Mouse (Mus musculus) lung, embryonic 14.5 days (tissue): Measurements from ENCODE around the gene Olfr104-ps. TPM values are rescaled to one million over a fixed set of nuclear protein-coding genes. Genes with fewer than 3 reads are reported as not detected.

Experiments
- ATAC-seq: fragments of 200-750 bp; cut with Nextera tagmentation; 2 replicates; pipeline ENCODE4 v1.8.0; 2017; ENCODE audit warnings: mild to moderate bottlenecking, moderate TSS enrichment, moderate library complexity; ENCODE audit not compliant: insufficient read depth
- DNase-seq: peaks from one replicate; pipeline ENCODE4 v3.0.0-alpha.2; 2015
- H3K27ac ChIP-seq: fragments of 300-500 bp; sonication (generic); 2 replicates; pipeline ENCODE4 v1.5.1; 2014; ENCODE audit warnings: low read depth, mild to moderate bottlenecking, moderate library complexity
- H3K27me3 ChIP-seq: fragments of 300-500 bp; sonication (generic); 2 replicates; pipeline ENCODE4 v1.6.1; 2014; ENCODE audit warnings: low read length, control low read depth; ENCODE audit not compliant: insufficient read depth
- H3K36me3 ChIP-seq: fragments of 300-500 bp; sonication (generic); 2 replicates; pipeline ENCODE4 v1.6.1; 2014; ENCODE audit warnings: control low read depth; ENCODE audit not compliant: insufficient read depth
- H3K4me1 ChIP-seq: fragments of 300-500 bp; sonication (generic); 2 replicates; pipeline ENCODE4 v1.6.1; 2014; ENCODE audit warnings: antibody characterized with exemption, control low read depth; ENCODE audit not compliant: insufficient read depth
- H3K4me2 ChIP-seq: fragments of 300-500 bp; sonication (generic); 2 replicates; pipeline ENCODE4 v1.6.1; 2014; ENCODE audit warnings: mild to moderate bottlenecking
- H3K4me3 ChIP-seq: fragments of 300-500 bp; sonication (generic); 2 replicates; pipeline ENCODE4 v1.5.1; 2014; ENCODE audit warnings: low read depth, low read length
- H3K9ac ChIP-seq: fragments of 300-500 bp; sonication (generic); 2 replicates; pipeline ENCODE4 v1.6.1; 2014
- H3K9me3 ChIP-seq: fragments of 300-500 bp; sonication (generic); 2 replicates; pipeline ENCODE4 v1.6.1; 2016; ENCODE audit warnings: low read depth, low read length, control low read depth
- CTCF ChIP-seq: IDR thresholded peaks from 2 replicates; pipeline ENCODE4 v1.5.1; 2016; ENCODE audit warnings: antibody characterized with exemption, low read depth
- WGBS: fragments of 180-500 bp; shearing (Covaris S2); extraction: QIAGEN DNeasy Blood & Tissue Kit; methylation state at CpG from one replicate; pipeline ENCODE4 v1.1.7; 2014; 5-methylcytosine and 5-hydroxymethylcytosine counted together
- polyA plus RNA-seq: library from polyadenylated mRNA; unstranded; fragments of >200 nt; fragmentation: Nextera tagmentation; extraction: Ambion mirVana; gene quantifications from 2 replicates; pipeline ENCODE4 v1.2.1, GENCODE M21; 2014

Olfr104-ps gene
- polyA plus RNA-seq = not detected in 2 replicates

- Histone ChIP-seq H3K36me3 (no peaks in the 10 kb centered on the region), H3K4me2 (no peak within 1 kb of the TSS), H3K27ac (no peak within 1 kb of the TSS), H3K4me1 (no peaks in the 10 kb centered on the region), H3K9me3 (no peaks in the 10 kb centered on the region), H3K27me3 (no peaks in the 10 kb centered on the region), H3K4me3 (no peak within 1 kb of the TSS), H3K9ac (no peak within 1 kb of the TSS)
- DNase-seq (no peak), ATAC-seq (no peak)
- TF ChIP-seq CTCF = no peak
These were observed at the start of gene Olfr104-ps for GRCm38 (mm10) chr17:37359282-37359681. Gene Olfr104-ps (plus strand): TSS chr17:37359582.

GRCm38 (mm10) chr17:37310146-37310699 lies 49.2 kb upstream of the Olfr104-ps start:
- Histone ChIP-seq H3K36me3 (no peaks in the 10 kb centered on the region), H3K4me2 (no peak overlapping the region), H3K27ac (no peak overlapping the region), H3K9me3 (no peaks in the 10 kb centered on the region), H3K4me3 (no peak overlapping the region), H3K9ac (no peak overlapping the region), H3K27me3 (no peaks in the 10 kb centered on the region), H3K4me1 (no peaks in the 10 kb centered on the region)
- DNase-seq = no peak
- 36% methylated on average over 2 of the region's 2 CpGs for WGBS
- no peak for ATAC-seq
- TF ChIP-seq CTCF = no peak

- DNase-seq (no peak), ATAC-seq (no peak)
- Histone ChIP-seq H3K27me3 (no peaks in the 10 kb centered on the region), H3K27ac (no peak within 1 kb of the TSS), H3K4me3 (no peak within 1 kb of the TSS), H3K4me2 (no peak within 1 kb of the TSS), H3K36me3 (no peaks in the 10 kb centered on the region), H3K9me3 (no peaks in the 10 kb centered on the region), H3K9ac (no peak within 1 kb of the TSS), H3K4me1 (no peaks in the 10 kb centered on the region)
- no peak for TF ChIP-seq CTCF
These were observed 42.4 kb upstream of the Olfr104-ps start, which contains the start of gene Olfr102 for GRCm38 (mm10) chr17:37316954-37317353. Gene Olfr102 (minus strand): TSS chr17:37317054.

GRCm38 (mm10) chr17:37339598-37339997 lies 19.8 kb upstream of the Olfr104-ps start, which contains the start of gene Olfr103:
Gene Olfr103 (minus strand): TSS chr17:37339698.
- ATAC-seq (no peak), DNase-seq (no peak)
- H3K27ac ChIP-seq = no peak within 1 kb of the TSS
- H3K4me2 ChIP-seq = no peak within 1 kb of the TSS
- H3K9ac ChIP-seq = no peak within 1 kb of the TSS
- H3K9me3 ChIP-seq = no peaks in the 10 kb centered on the region
- TF ChIP-seq CTCF = no peak
- H3K36me3 ChIP-seq = no peaks in the 10 kb centered on the region
- 76% methylated on average over 2 of the region's 2 CpGs for WGBS
- H3K4me3 ChIP-seq = no peak within 1 kb of the TSS
- no peaks in the 10 kb centered on the region for H3K4me1 ChIP-seq
- no peaks in the 10 kb centered on the region for H3K27me3 ChIP-seq

- ATAC-seq = no peak
- Histone ChIP-seq H3K36me3 (no peaks in the 10 kb centered on the region), H3K4me3 (no peak within 1 kb of the TSS), H3K4me2 (no peak within 1 kb of the TSS), H3K4me1 (no peaks in the 10 kb centered on the region), H3K9me3 (no peaks in the 10 kb centered on the region), H3K27ac (no peak within 1 kb of the TSS), H3K9ac (no peak within 1 kb of the TSS), H3K27me3 (no peaks in the 10 kb centered on the region)
- DNase-seq = no peak
- TF ChIP-seq CTCF = no peak
These were observed 19.4 kb downstream of the Olfr104-ps start, which contains the start of gene Olfr105-ps for GRCm38 (mm10) chr17:37378733-37379132. Gene Olfr105-ps (plus strand): TSS chr17:37379033.

- Histone ChIP-seq H3K9me3 (no peaks in the 10 kb centered on the region), H3K36me3 (no peaks in the 10 kb centered on the region), H3K9ac (no peak within 1 kb of the TSS), H3K27me3 (no peaks in the 10 kb centered on the region), H3K27ac (no peak within 1 kb of the TSS), H3K4me1 (no peaks in the 10 kb centered on the region), H3K4me3 (no peak within 1 kb of the TSS), H3K4me2 (no peak within 1 kb of the TSS)
- no peak for ATAC-seq
- no peak for TF ChIP-seq CTCF
- no peak for DNase-seq
- WGBS = 33% methylated on average over 1 of the region's 1 CpGs
These were observed 30.7 kb downstream of the Olfr104-ps start, which contains the start of gene Olfr106-ps for GRCm38 (mm10) chr17:37390093-37390492. Gene Olfr106-ps (plus strand): TSS chr17:37390393.

GRCm38 (mm10) chr17:37398926-37399325 lies 39.5 kb downstream of the Olfr104-ps start, which contains the start of gene Olfr107:
Gene Olfr107 (plus strand): TSS chr17:37399226.
- ATAC-seq (no peak), DNase-seq (no peak)
- Histone ChIP-seq H3K4me2 (no peak within 1 kb of the TSS), H3K4me1 (no peaks in the 10 kb centered on the region), H3K4me3 (no peak within 1 kb of the TSS), H3K36me3 (no peaks in the 10 kb centered on the region), H3K27ac (no peak within 1 kb of the TSS), H3K9ac (no peak within 1 kb of the TSS), H3K27me3 (no peaks in the 10 kb centered on the region), H3K9me3 (no peaks in the 10 kb centered on the region)
- 69% methylated on average over 3 of the region's 3 CpGs for WGBS
- TF ChIP-seq CTCF = no peak
